Mouse (Mus musculus): ENCODE results near the gene Atxn2l.

DNA sequence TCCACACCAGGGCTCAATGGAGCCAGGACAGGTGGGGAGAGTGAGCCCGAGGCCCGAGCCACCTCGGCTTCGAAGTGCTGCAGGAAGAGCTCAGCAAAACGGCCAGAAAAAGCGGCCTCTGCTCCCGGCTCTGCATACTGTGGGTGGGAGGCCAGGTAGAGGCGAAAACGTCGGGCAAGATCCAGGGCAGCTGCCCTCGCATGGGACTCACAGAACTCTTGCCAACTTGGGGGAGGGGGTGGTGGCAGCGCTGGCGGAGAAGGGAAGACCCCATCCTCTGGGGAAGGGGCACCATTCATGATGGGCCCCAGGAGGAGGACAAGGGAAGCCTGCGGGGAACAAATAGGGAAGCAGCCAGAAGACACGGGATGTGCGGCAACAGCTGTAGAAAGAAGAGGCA is 30.5 kb downstream of the Atxn2l start:
- TF ChIP-seq CTCF (IDR thresholded peaks at IDR 0.05; ENCODE audit: extremely low read depth, insufficient read depth, insufficient read length, insufficient replicate concordance): no peak
- no peak for TF ChIP-seq POLR2A (IDR thresholded peaks at IDR 0.05; ENCODE audit: low read depth, low read length)

Data from spleen, adult 2 months (tissue).